Mouse (Mus musculus) CD4-positive, CD25-positive, alpha-beta regulatory T cell, adult 4 months (primary cell): ENCODE results near the gene Timmdc1. TPM values are rescaled to one million over a fixed set of nuclear protein-coding genes. Genes with fewer than 3 reads are reported as not detected.

Experiments used
- ATAC-seq: one replicate; pipeline ENCODE4 v1.8.0; 2017
- polyA plus RNA-seq, 2 experiments: library from polyadenylated mRNA; unstranded; fragments of 100-300 nt; shearing (Covaris generic); gene quantifications; one replicate each; pipeline ENCODE4 v1.2.1; 2017

The Timmdc1 gene
- 10 to 100 TPM; 12.0 to 18.2 TPM for polyA plus RNA-seq

- ATAC-seq: peak; percentile 97
These were observed at the start of gene Timmdc1 for GRCm38 (mm10) chr16:38522129-38523084. Gene Timmdc1 (minus strand): TSS chr16:38522663.

GRCm38 (mm10) chr16:38571481-38571880 is 49.0 kb upstream of the Timmdc1 start:
- ATAC-seq: no peak

GRCm38 (mm10) chr16:38568192-38568591 is 45.7 kb upstream of the Timmdc1 start:
- no peak for ATAC-seq

GRCm38 (mm10) chr16:38563516-38563915 is 41.1 kb upstream of the Timmdc1 start:
- no peak for ATAC-seq

GRCm38 (mm10) chr16:38562968-38563327 is 40.5 kb upstream of the Timmdc1 start:
- peak; percentile 46 for ATAC-seq

- peak; percentile 94 for ATAC-seq
These were observed 39.9 kb upstream of the Timmdc1 start for GRCm38 (mm10) chr16:38562131-38562967.

GRCm38 (mm10) chr16:38558221-38558748 is 35.8 kb upstream of the Timmdc1 start, which contains the start of gene Tmem39a:
Gene Tmem39a (plus strand): TSS chr16:38558698.
- ATAC-seq: no peak

GRCm38 (mm10) chr16:38555988-38556387 is 33.5 kb upstream of the Timmdc1 start:
- no peak for ATAC-seq

- peak; percentile 98 for ATAC-seq
These were observed 27.3 kb upstream of the Timmdc1 start, which contains the start of gene Poglut1 for GRCm38 (mm10) chr16:38549479-38550396. Gene Poglut1 (minus strand): TSS chr16:38550258.

GRCm38 (mm10) chr16:38548000-38548399 is 25.5 kb upstream of the Timmdc1 start:
- no peak for ATAC-seq

GRCm38 (mm10) chr16:38538716-38539380 is 16.4 kb upstream of the Timmdc1 start:
- ATAC-seq: no peak

GRCm38 (mm10) chr16:38536544-38537146 is 14.2 kb upstream of the Timmdc1 start:
- ATAC-seq: peak; percentile 95

GRCm38 (mm10) chr16:38526264-38526663 is 3.8 kb upstream of the Timmdc1 start:
- ATAC-seq: no peak

- no peak for ATAC-seq
These were observed 1.1 kb downstream of the Timmdc1 start for GRCm38 (mm10) chr16:38521211-38521987.

- ATAC-seq: no peak
These were observed 3.3 kb downstream of the Timmdc1 start for GRCm38 (mm10) chr16:38519140-38519539.

GRCm38 (mm10) chr16:38510846-38511245 is 11.6 kb downstream of the Timmdc1 start:
- ATAC-seq: no peak

GRCm38 (mm10) chr16:38506041-38506634 is 16.3 kb downstream of the Timmdc1 start:
- peak; percentile 93 for ATAC-seq

GRCm38 (mm10) chr16:38503528-38503927 is 18.9 kb downstream of the Timmdc1 start:
- peak; percentile 73 for ATAC-seq

- ATAC-seq: no peak
These were observed 20.0 kb downstream of the Timmdc1 start for GRCm38 (mm10) chr16:38502469-38502868.
